Mouse (Mus musculus): ENCODE data around the gene Lpin1.
A peak's percentile ranks its signal among the peaks of the same experiment; 100 is the strongest.

Gene Lpin1

GRCm38 (mm10) chr12:16515183-16515582 is 95.6 kb downstream of the Lpin1 start:
- DNase-seq, result peak in 1 of 2 experiments; percentile 44

GRCm38 (mm10) chr12:16512991-16513390 is 97.8 kb downstream of the Lpin1 start:
- no peak for DNase-seq

- peak; percentile 84 to 87 for DNase-seq
These were observed 101.5 kb downstream of the Lpin1 start for GRCm38 (mm10) chr12:16509122-16509752.

DNA sequence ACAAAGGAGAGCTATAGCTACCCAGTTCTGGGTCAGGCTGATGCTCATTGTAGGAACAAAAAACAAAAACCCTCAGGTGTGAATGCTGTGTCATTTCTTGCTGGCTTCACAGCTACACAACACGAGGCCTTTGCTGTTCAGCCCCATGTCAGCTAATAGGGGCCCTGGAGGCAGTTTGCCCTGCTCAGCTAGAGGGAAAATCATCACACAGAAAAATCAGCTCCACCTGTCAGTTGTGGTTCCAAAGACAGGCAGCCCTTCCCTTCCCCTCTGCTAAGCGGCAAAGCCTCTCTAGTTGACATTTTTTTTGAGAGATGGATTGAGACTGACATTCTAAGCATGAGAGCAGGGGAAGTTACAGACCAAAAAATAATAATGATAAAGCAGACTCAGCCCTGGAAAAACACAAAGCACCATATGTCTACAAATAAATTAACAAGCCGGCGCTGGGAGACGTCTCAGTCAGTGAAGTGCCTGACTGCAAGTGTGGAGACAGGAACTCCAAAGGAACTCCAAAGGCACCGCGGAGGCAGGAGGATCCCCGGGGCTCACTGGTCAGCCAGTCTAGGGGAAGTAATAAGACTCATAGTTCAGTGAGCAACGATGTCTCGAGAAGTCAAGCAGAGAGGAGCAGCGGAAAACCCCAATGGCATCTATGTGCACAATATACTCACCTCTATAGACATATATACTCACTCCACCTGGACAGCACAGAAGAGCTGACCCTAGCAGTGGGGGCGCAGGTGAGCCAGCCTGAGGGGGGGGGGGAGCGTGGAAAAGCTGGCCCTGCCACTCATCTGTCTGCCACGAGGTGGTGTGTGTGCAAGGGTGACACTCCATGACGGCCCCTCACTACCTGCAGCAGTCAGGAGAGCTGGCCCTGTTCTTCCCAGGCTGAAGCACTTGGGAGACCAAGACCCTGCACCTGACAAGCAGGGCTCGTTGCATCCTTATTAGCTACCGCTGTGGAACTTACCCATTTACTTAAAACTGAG is 103.7 kb downstream of the Lpin1 start:
- peak in 1 of 2 experiments; percentile 19 for DNase-seq

DNA sequence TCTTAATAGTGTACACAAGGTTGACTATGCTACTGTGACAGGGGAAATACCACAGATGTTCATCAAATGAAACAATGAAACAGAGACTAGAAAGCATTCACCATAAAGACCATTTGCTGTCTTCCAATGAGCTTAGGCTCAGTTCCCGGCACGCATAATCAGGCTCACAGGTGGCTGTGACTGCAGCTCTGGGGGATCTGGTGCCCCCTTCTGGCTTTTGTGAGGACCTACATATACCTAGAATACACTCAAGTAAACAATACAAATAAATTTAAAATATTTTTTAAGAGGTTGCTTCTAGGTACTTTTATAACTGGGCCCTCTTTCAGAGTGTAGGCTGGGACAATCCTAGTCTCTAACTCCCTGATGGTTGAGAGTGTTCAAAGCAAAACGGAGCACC is 106.5 kb downstream of the Lpin1 start:
- DNase-seq, result no peak

DNA sequence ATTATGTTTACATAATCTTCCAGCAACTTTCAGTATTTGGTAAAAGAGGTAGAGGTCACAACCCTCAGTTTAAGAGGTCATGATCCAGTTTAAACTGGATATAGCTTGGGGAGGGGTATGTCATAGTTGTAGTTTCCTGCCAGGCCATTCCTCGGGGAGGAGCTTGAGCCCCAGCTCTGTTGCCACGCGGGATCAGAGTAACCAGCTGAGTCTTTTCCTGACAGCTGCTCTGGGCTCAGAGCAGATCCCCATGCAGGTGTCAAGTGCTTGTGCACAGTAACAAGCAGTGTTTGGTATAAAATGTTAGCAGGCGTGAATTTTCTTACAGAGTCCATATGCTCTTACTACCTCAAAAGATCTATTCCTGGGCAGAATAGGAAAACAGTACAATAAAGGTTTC is 112.8 kb downstream of the Lpin1 start:
- no peak for DNase-seq

DNA sequence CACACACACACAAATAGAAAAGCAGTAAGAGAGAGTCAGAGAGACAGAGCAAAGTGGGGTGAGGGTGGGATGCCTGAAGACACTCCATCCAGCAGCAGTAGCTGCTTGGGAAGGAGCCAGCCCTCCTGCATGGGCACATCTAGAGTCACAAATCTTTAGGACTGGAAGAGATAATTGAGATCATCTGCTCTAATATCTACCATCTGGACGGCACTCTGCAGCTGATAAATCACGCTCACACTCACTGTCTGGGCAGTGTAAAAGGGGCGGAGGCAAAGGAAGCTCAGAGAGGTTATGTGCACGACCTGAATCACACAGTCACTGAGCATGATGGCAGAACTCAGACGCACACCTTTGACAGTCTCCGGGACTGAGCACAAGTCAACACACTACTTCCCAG is 118.1 kb downstream of the Lpin1 start:
- peak in 1 of 2 experiments; percentile 17 for DNase-seq

- DNase-seq, result no peak
These were observed 121.9 kb downstream of the Lpin1 start for GRCm38 (mm10) chr12:16488899-16489298.

- DNase-seq, result peak in 1 of 2 experiments; percentile 25
These were observed 123.3 kb downstream of the Lpin1 start for GRCm38 (mm10) chr12:16487453-16487852.

Measured in cerebellum, postnatal 10 days (tissue).